Mouse (Mus musculus) midbrain, embryonic 11.5 days (tissue): ENCODE measurements around the gene Mlx. TPM values are rescaled to one million over a fixed set of nuclear protein-coding genes. Genes with fewer than 3 reads are reported as not detected.

Source experiments
- ATAC-seq: fragments of 200-750 bp; cut with Nextera tagmentation; 2 replicates; pipeline ENCODE4 v1.8.0; 2017; ENCODE audit warnings: moderate TSS enrichment, moderate library complexity; ENCODE audit not compliant: low FRiP score
- DNase-seq: peaks from one replicate; pipeline ENCODE4 v3.0.0; 2015; ENCODE audit warnings: low spot score; ENCODE audit errors: missing footprints
- H3K27ac ChIP-seq: fragments of 300-500 bp; sonication (generic); 2 replicates; pipeline ENCODE4 v1.5.1; 2014; ENCODE audit warnings: low read depth, low read length
- H3K27me3 ChIP-seq: fragments of 300-500 bp; sonication (generic); 2 replicates; pipeline ENCODE4 v1.6.1; 2014; ENCODE audit warnings: mild to moderate bottlenecking, low read length, moderate library complexity, mixed read lengths; ENCODE audit not compliant: control insufficient read depth, insufficient read depth
- H3K36me3 ChIP-seq: fragments of 300-500 bp; sonication (generic); 2 replicates; pipeline ENCODE4 v1.6.1; 2014; ENCODE audit warnings: mild to moderate bottlenecking, low read length, moderate library complexity, mixed read lengths; ENCODE audit not compliant: control insufficient read depth, insufficient read depth
- H3K4me1 ChIP-seq: fragments of 300-500 bp; sonication (generic); 2 replicates; pipeline ENCODE4 v1.6.1; 2014; ENCODE audit warnings: low read length; ENCODE audit not compliant: control insufficient read depth, insufficient read depth
- H3K4me2 ChIP-seq: fragments of 300-500 bp; sonication (generic); 2 replicates; pipeline ENCODE4 v1.6.1; 2014; ENCODE audit warnings: mild to moderate bottlenecking, moderate library complexity
- H3K4me3 ChIP-seq: fragments of 300-500 bp; sonication (generic); 2 replicates; pipeline ENCODE4 v1.5.1; 2014; ENCODE audit warnings: low read depth, low read length
- H3K9ac ChIP-seq: fragments of 300-500 bp; sonication (generic); 2 replicates; pipeline ENCODE4 v1.6.1; 2014; ENCODE audit warnings: low read length
- H3K9me3 ChIP-seq: fragments of 300-500 bp; sonication (generic); 2 replicates; pipeline ENCODE4 v1.6.1; 2016; ENCODE audit warnings: low read length; ENCODE audit not compliant: control insufficient read depth
- WGBS: fragments of 180-500 bp; shearing (Covaris S2); extraction: QIAGEN DNeasy Blood & Tissue Kit; methylation state at CpG from one replicate; pipeline ENCODE4 v1.1.7; 2014; 5-methylcytosine and 5-hydroxymethylcytosine counted together
- polyA plus RNA-seq: library from polyadenylated mRNA; unstranded; fragments of >200 nt; fragmentation: Nextera tagmentation; extraction: Ambion mirVana; gene quantifications from 2 replicates; pipeline ENCODE4 v1.2.1, GENCODE M21; 2014

The Mlx gene
- polyA plus RNA-seq, 1 experiment from 2014 or later, result 47.0 TPM

- WGBS, result 75% methylated on average over 12 of the region's 12 CpGs
- Histone ChIP-seq H3K27me3 (no peaks in the 10 kb centered on the region), H3K27ac (no peak overlapping the region), H3K4me2 (no peak overlapping the region), H3K9ac (no peak overlapping the region), H3K36me3 (no peaks in the 10 kb centered on the region), H3K4me3 (no peak overlapping the region), H3K9me3 (no peaks in the 10 kb centered on the region), H3K4me1 (0 out of 2 replicates have a peak, but pooled peaks cover 2% of the 10 kb centered on the region)
- ATAC-seq, result no peak
- no peak for DNase-seq
Measured at GRCm38 (mm10) chr11:101062165-101062884, 24.8 kb upstream of the Mlx start.

DNA sequence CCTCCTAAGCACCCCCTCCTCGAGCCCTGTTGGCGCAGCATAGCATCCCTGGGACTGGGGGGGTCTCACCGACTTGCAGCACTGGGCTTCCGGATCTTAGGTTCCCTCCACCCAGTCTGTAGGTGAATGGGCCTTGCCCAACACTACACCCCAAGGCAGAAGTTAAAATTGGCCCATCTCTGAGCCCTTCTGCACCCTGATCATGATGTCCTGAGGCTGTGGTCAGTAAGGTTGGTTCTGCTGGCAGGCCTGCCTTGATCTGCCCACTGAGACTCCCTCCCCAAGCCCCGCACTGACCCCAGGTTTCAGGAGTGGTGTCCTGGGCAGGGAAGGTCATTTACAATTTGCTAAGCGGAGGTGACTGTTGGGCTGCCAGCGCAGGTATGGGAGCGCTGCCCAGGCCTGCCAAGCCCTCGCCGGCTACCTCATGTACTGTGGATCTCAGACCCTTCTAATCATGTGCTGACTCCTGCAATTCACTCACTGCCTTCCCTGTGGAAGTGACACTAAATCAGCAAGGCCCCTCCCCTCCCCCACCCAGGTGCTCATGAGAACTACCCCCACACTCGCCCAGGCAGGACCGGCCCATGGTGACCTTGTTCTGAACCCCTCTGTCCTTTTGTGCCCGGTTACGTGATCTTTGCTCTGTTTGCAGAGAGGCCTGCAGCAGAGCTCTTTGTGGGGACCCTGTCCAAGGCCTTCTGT lies 24.0 kb upstream of the Mlx start:
- H3K27ac ChIP-seq, result no peak overlapping the region
- no peaks in the 10 kb centered on the region for H3K27me3 ChIP-seq
- DNase-seq (no peak), ATAC-seq (no peak)
- no peak overlapping the region; the same call in 1 of the 2 replicates for H3K9ac ChIP-seq
- H3K4me2 ChIP-seq, result no peak overlapping the region
- 0 out of 2 replicates have a peak, but pooled peaks cover 2% of the 10 kb centered on the region for H3K4me1 ChIP-seq
- H3K4me3 ChIP-seq, result no peak overlapping the region
- no peaks in the 10 kb centered on the region for H3K9me3 ChIP-seq
- 87% methylated on average over 14 of the region's 14 CpGs for WGBS
- H3K36me3 ChIP-seq, result no peaks in the 10 kb centered on the region

DNA sequence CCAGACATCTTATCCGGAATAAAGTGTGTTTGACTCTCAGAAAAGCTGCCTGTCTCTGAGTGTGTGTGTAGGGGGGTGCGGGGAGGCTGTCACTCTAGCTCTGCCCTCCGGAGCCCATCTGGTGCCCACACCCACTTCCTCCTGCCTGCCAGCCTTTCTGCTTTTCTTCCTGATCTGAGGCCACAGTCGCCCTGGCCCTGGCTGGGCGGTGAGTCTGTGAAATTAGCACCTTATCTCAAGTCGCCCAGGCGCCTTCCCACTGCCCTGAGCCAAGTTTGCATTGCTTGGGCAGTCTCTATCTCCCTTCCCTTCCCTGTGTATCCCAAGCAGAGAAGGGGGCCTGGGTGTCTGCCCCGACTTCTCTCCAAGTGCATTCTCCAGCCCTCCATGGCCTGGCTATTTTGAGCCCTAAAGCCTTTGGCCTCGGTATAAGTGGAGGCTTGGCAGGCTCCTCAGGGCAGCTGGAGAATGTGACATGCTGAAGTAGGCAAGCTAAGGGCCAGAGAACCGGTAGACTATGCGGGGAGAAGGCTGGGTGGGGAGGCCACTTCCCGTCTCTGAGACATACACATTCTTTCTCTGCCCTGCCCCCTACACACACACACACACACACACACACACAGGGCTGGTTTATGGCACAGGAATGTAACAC lies 23.3 kb upstream of the Mlx start:
- DNase-seq, result no peak
- ATAC-seq, result no peak
- 0 out of 2 replicates have a peak, but pooled peaks cover 2% of the 10 kb centered on the region for H3K4me1 ChIP-seq
- H3K27ac ChIP-seq, result no peak overlapping the region
- H3K27me3 ChIP-seq, result no peaks in the 10 kb centered on the region
- WGBS, result 66% methylated on average over 12 of the region's 12 CpGs
- H3K36me3 ChIP-seq, result no peaks in the 10 kb centered on the region
- no peak overlapping the region for H3K4me3 ChIP-seq
- H3K9ac ChIP-seq, result no peak overlapping the region
- H3K9me3 ChIP-seq, result no peaks in the 10 kb centered on the region
- H3K4me2 ChIP-seq, result no peak overlapping the region

DNA sequence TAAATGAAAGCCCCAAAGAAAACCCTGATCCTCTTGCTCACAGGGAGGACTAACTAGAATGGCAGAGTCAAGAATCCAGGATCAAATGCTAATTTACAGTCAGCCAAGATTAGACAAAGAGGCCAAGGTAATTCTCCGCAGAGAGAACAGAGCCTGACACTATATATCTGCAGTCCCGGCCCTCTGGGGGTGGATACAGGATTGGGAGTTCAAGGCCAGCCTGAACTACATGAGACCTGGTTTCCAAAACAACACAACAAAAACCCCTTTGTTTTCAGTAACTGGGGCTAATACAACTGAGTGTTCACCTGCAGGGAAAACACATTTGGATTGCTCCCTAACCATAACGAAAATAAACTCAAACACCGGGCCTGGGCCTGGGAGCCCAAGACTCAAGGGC lies 22.6 kb upstream of the Mlx start:
- Histone ChIP-seq H3K27me3 (peaks cover 2% of the 10 kb centered on the region; the same call in 1 of the 2 replicates), H3K4me2 (no peak overlapping the region), H3K4me3 (no peak overlapping the region), H3K9ac (no peak overlapping the region), H3K4me1 (peaks cover 2% of the 10 kb centered on the region; the same call in 1 of the 2 replicates), H3K9me3 (no peaks in the 10 kb centered on the region), H3K36me3 (no peaks in the 10 kb centered on the region), H3K27ac (no peak overlapping the region)
- DNase-seq (no peak), ATAC-seq (no peak)
- WGBS, result 87% methylated on average over 4 of the region's 4 CpGs

GRCm38 (mm10) chr11:101065002-101065401 lies 22.1 kb upstream of the Mlx start:
- Histone ChIP-seq H3K4me3 (no peak overlapping the region), H3K27me3 (peaks cover 2% of the 10 kb centered on the region; the same call in 1 of the 2 replicates), H3K27ac (no peak overlapping the region), H3K9me3 (no peaks in the 10 kb centered on the region), H3K9ac (no peak overlapping the region), H3K4me1 (peaks cover 2% of the 10 kb centered on the region; the same call in 1 of the 2 replicates), H3K36me3 (no peaks in the 10 kb centered on the region), H3K4me2 (no peak overlapping the region)
- no peak for DNase-seq
- 95% methylated on average over 9 of the region's 9 CpGs for WGBS
- ATAC-seq, result no peak

DNA sequence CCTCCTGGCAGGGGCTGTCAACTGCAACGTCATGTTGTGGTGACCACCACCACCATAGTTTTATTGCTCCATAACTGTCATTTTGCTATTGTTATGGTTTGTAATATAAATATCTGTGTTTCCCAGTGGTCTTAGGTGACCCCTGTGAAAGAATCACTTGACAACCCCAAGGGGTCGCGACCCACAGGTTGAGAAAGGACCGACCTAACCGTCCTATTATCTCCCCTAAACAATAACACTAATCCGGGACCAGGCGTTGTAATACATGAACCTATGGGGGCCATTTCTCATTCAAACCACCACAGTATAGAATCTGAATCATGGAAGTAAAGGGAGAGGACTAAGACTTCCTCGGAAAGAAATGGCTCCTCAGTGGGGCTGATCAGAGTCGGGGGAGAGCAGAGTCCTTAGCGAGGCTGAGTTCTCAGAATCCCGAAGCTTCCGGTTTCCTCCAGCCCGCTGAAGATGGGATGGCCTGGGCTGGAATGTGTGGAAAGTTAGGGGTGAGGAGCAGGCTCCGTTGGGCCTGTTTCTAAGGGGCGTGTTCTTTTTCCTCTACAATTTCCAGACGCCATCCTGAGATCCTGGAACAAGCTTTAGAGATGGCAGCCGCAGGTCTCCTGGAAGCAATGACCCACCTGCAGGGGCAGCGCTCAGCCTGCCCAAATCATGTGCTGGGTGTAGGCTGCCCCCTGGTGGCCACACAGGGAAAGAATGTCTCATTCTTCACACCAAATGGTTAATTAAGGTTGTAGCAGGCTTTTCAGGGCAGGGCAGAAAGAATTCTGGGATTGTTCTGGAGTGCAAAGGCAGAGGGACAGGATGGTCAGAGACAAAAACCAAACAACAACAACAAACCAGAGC lies 20.3 kb upstream of the Mlx start:
- WGBS, result 20% methylated on average over 18 of the region's 18 CpGs
- H3K4me3 ChIP-seq, result peak overlapping the region; percentile 22
- H3K9ac ChIP-seq, result peak overlapping the region; percentile 55
- H3K4me1 ChIP-seq, result peaks cover 7% of the 10 kb centered on the region
- ATAC-seq (no peak), DNase-seq (peak; percentile 96)
- peak overlapping the region; percentile 52 for H3K4me2 ChIP-seq
- H3K9me3 ChIP-seq, result no peaks in the 10 kb centered on the region
- no peaks in the 10 kb centered on the region for H3K36me3 ChIP-seq
- H3K27ac ChIP-seq, result no peak overlapping the region
- H3K27me3 ChIP-seq, result peaks cover 2% of the 10 kb centered on the region; the same call in 1 of the 2 replicates

GRCm38 (mm10) chr11:101069391-101070188 lies 17.5 kb upstream of the Mlx start, which contains the start of gene Naglu:
Naglu (plus strand) TSS chr11:101070012.
- 4% methylated on average over 35 of the region's 35 CpGs for WGBS
- Histone ChIP-seq H3K9ac (peak within 1 kb of the TSS; percentile 86), H3K9me3 (no peaks in the 10 kb centered on the region), H3K4me1 (peaks cover 7% of the 10 kb centered on the region), H3K36me3 (no peaks in the 10 kb centered on the region), H3K27me3 (peaks cover 2% of the 10 kb centered on the region; the same call in 1 of the 2 replicates), H3K4me3 (peak within 1 kb of the TSS; percentile 82), H3K4me2 (peak within 1 kb of the TSS; percentile 99), H3K27ac (no peak within 1 kb of the TSS)
- ATAC-seq (peak; percentile 92), DNase-seq (peak; percentile 98)

DNA sequence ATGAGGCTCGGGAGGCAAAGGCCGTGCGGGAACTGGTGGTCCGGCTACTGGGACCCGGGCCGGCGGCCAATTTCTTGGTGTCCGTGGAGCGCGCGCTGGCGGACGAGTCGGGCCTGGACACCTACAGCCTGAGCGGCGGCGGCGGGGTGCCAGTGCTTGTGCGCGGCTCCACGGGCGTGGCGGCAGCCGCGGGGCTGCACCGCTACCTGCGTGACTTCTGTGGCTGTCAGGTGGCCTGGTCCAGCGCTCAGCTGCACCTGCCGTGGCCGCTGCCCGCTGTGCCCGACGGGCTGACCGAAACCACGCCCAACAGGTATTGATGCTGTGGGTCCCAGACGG lies 16.9 kb upstream of the Mlx start:
- whole genome bisulfite sequencing, result under 1% methylated on average over 34 of the region's 36 CpGs
- peak; percentile 73 for ATAC-seq
- H3K4me1 ChIP-seq, result peaks cover 7% of the 10 kb centered on the region
- DNase-seq, result no peak
- H3K9me3 ChIP-seq, result no peaks in the 10 kb centered on the region
- peak overlapping the region; percentile 99 for H3K4me2 ChIP-seq
- no peaks in the 10 kb centered on the region for H3K36me3 ChIP-seq
- H3K4me3 ChIP-seq, result peak overlapping the region; percentile 82
- H3K27ac ChIP-seq, result no peak overlapping the region
- peaks cover 2% of the 10 kb centered on the region; the same call in 1 of the 2 replicates for H3K27me3 ChIP-seq
- peak overlapping the region; percentile 86 for H3K9ac ChIP-seq
